In the genomic region with DNA sequence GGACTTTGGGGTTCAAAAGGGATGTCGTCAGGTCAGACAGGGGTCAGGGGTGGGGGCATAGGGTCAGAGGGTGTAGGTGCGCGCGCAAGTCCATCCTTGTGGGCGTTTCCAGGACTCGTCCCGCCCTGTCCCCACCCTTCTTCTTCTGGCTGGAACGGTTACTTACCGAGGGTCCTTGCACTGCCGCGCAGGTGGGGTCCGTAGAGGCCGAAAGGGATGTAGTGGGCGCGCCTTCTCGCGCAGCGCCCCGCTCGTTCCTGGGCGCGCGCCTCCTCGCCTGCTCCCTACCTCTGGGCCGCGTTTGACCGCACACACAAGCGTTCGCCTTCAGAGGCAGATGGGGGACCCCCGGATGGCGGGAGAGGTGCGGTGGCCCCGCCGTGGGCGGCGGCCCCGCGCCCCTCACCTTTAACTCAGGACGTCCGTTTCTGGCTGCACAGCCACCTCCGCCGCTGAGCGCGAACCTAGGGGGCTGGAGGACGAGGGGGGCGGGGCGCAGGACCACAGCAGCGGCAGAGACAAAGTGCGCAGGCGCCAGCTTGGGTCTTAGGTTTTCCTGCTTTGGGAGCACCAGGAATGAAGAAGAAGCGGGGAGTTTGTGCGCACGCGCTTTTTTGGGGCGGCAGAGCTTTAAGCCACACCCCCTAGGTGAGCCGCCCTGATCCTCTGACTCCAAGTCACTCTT, we compare ENCODE assay signal across 8 mouse cellular contexts. TPM values are rescaled to one million over a fixed set of nuclear protein-coding genes. Genes with fewer than 3 reads are reported as not detected.
DNase-seq lines count a peak whose midpoint lies in the region; ATAC-seq and TF ChIP-seq lines count a peak whose summit lies in the region.

TSS of gene Ccdc120 (minus strand) at position 474 of the 685 bp plus-strand sequence.

- H3K27ac ChIP-seq in kidney, embryonic 14.5 days (ENCODE audit: low read depth, low read length) = no peak within 1 kb of the TSS
- no peak within 1 kb of the TSS for H3K27ac ChIP-seq in liver, adult 2 months (replicated peaks; ENCODE audit: insufficient read depth, low read depth, low read length)

- peak within 1 kb of the TSS; percentile 69 for H3K9ac ChIP-seq in kidney, embryonic 14.5 days (ENCODE audit: low read depth, low read length)
- H3K9ac ChIP-seq in liver, adult 2 months (ENCODE audit: low read depth, low read length) = peak within 1 kb of the TSS; percentile 74

- peak within 1 kb of the TSS; percentile 62 for H3K4me3 ChIP-seq in kidney, embryonic 14.5 days (ENCODE audit: low read length)
- H3K4me3 ChIP-seq in liver, adult 2 months (ENCODE audit: insufficient read depth, low read depth, low read length) = peak within 1 kb of the TSS; percentile 93

- no peaks in the 10 kb centered on the region for H3K79me2 ChIP-seq in liver, adult 2 months (ENCODE audit: control insufficient read depth, insufficient read depth, low read length)

- DNase-seq in 3T3-L1 (ENCODE audit: low read depth, low spot score) (peak; percentile 81), ZHBTc4 (ENCODE audit: low read depth, low spot score) (peak; percentile 92)
- peak; percentile 87 for DNase-seq in embryo, embryonic 10 days (ENCODE audit: low spot score)
- peak; percentile 26 for DNase-seq in heart, adult 8-10 months (ENCODE audit: low spot score)
- peak; percentile 52 for DNase-seq in liver, adult 2 months (ENCODE audit: extremely low read depth, low read depth, low spot score)
- peak; percentile 77 for DNase-seq in neural tube, embryonic 10.5 days (ENCODE audit: extremely low spot score, low spot score)
- DNase-seq in yolk sac, embryonic 10.5 days (ENCODE audit: low spot score) = peak; percentile 67

- no peak for TF ChIP-seq CTCF in liver, adult 2 months (IDR thresholded peaks at IDR 0.05; ENCODE audit: low read depth, low read length)

- no peaks in the 10 kb centered on the region for H3K4me1 ChIP-seq in kidney, embryonic 14.5 days (ENCODE audit: control insufficient read depth, insufficient read depth, low read length)
- H3K4me1 ChIP-seq in liver, adult 2 months (ENCODE audit: control insufficient read depth, insufficient read depth, low read length) = no peaks in the 10 kb centered on the region

- peak; percentile 85 for ATAC-seq in kidney, embryonic 14.5 days (ENCODE audit: low FRiP score, low TSS enrichment)

- TF ChIP-seq POLR2A in liver, adult 2 months (IDR thresholded peaks at IDR 0.05; ENCODE audit: extremely low read depth, insufficient read depth, low read length) = no peak

- no peaks in the 10 kb centered on the region for H3K9me3 ChIP-seq in kidney, embryonic 14.5 days (ENCODE audit: control insufficient read depth, low read length)

- H3K36me3 ChIP-seq in kidney, embryonic 14.5 days (ENCODE audit: control insufficient read depth, insufficient read depth, low read length) = no peaks in the 10 kb centered on the region
- no peaks in the 10 kb centered on the region for H3K36me3 ChIP-seq in liver, adult 2 months (ENCODE audit: control insufficient read depth, insufficient read depth, low read length)

- no peaks in the 10 kb centered on the region for H3K27me3 ChIP-seq in kidney, embryonic 14.5 days (ENCODE audit: control insufficient read depth, insufficient read depth, low read length)
- no peaks in the 10 kb centered on the region for H3K27me3 ChIP-seq in liver, adult 2 months (ENCODE audit: control insufficient read depth, insufficient read depth, low read length)

- 15% methylated on average over 48 of the region's 56 CpGs for WGBS in kidney, embryonic 14.5 days
- WGBS in liver, adult 2 months = under 1% methylated on average over 41 of the region's 56 CpGs

- peak within 1 kb of the TSS; percentile 48 for H3K4me2 ChIP-seq in kidney, embryonic 14.5 days (replicated peaks; ENCODE audit: low read depth, low read length)

RNA-seq across cellular contexts. Expression of gene Ccdc120, which starts in this region (rescaled TPM):
- 1 to 10 TPM in 1 of 4 experiments, under 1 TPM in 3; 0.37 to 1.0 (median 0.73) TPM for total RNA-seq in heart, adult 8-10 months (2022)
- 15.6 and 21.5 TPM in 2 replicates for polyA plus RNA-seq in kidney, embryonic 14.5 days (2014; fragmentation: Nextera tagmentation; extraction: Ambion mirVana)
- 0.34 and 0.37 TPM in 2 replicates for total RNA-seq in liver, adult 2 months (2014; rRNA removed)
- 1.00 and 1.1 TPM in 2 replicates for polyA plus RNA-seq in liver, adult 2 months (2012; rRNA removed)

Comparison
In these comparisons a context has a peak if more than half of its experiments do, and no peak if none do; other contexts are left out.
1. DNase-seq: peak in every context shown above with its lines; median percentile 92 in ZHBTc4; 87 in embryo, embryonic 10 days; 81 in 3T3-L1; 77 in neural tube, embryonic 10.5 days; 67 in yolk sac, embryonic 10.5 days; 52 in liver, adult 2 months; 26 in heart, adult 8-10 months.